Mouse (Mus musculus) hindbrain, embryonic 12.5 days (tissue): Measurements from ENCODE around the gene Cmpk1. TPM values are rescaled to one million over a fixed set of nuclear protein-coding genes. Genes with fewer than 3 reads are reported as not detected.
"Not testable (repeated sequence)": the region's sequence is repeated elsewhere in the genome, so short reads cannot be mapped to it uniquely, and the experiment has no call there.

Experiments
- ATAC-seq: fragments of 200-750 bp; cut with Nextera tagmentation; 2 replicates; pipeline ENCODE4 v1.8.0; 2017; ENCODE audit warnings: moderate TSS enrichment; ENCODE audit not compliant: low FRiP score
- H3K27ac ChIP-seq: fragments of 300-500 bp; sonication (generic); 2 replicates; pipeline ENCODE4 v1.5.1; 2016; ENCODE audit warnings: mild to moderate bottlenecking
- H3K27me3 ChIP-seq: fragments of 300-500 bp; sonication (generic); 2 replicates; pipeline ENCODE4 v1.6.1; 2016; ENCODE audit warnings: mild to moderate bottlenecking
- H3K36me3 ChIP-seq: fragments of 300-500 bp; sonication (generic); 2 replicates; pipeline ENCODE4 v1.6.1; 2016; ENCODE audit warnings: mild to moderate bottlenecking
- H3K4me1 ChIP-seq: fragments of 300-500 bp; sonication (generic); 2 replicates; pipeline ENCODE4 v1.6.1; 2016
- H3K4me2 ChIP-seq: fragments of 300-500 bp; sonication (generic); replicated peaks from 2 replicates; pipeline ENCODE4 v1.6.1; 2016; ENCODE audit warnings: mild to moderate bottlenecking
- H3K4me3 ChIP-seq: fragments of 300-500 bp; sonication (generic); 2 replicates; pipeline ENCODE4 v1.5.1; 2016; ENCODE audit warnings: mild to moderate bottlenecking
- H3K9ac ChIP-seq: fragments of 300-500 bp; sonication (generic); 2 replicates; pipeline ENCODE4 v1.6.1; 2016; ENCODE audit warnings: mild to moderate bottlenecking, moderate library complexity
- H3K9me3 ChIP-seq: fragments of 300-500 bp; sonication (generic); replicated peaks from 2 replicates; pipeline ENCODE4 v1.6.1; 2016; ENCODE audit warnings: mild to moderate bottlenecking
- WGBS: fragments of 180-500 bp; shearing (Covaris S2); methylation state at CpG from one replicate; pipeline ENCODE4 v1.1.7; 2016; 5-methylcytosine and 5-hydroxymethylcytosine counted together
- polyA plus RNA-seq: library from polyadenylated mRNA; unstranded; fragments of >200 nt; fragmentation: Nextera tagmentation; extraction: Ambion mirVana; gene quantifications from 2 replicates; pipeline ENCODE4 v1.2.1, GENCODE M21; 2016

Cmpk1 gene
- polyA plus RNA-seq, 1 experiment from 2014 or later, result 137 TPM

DNA sequence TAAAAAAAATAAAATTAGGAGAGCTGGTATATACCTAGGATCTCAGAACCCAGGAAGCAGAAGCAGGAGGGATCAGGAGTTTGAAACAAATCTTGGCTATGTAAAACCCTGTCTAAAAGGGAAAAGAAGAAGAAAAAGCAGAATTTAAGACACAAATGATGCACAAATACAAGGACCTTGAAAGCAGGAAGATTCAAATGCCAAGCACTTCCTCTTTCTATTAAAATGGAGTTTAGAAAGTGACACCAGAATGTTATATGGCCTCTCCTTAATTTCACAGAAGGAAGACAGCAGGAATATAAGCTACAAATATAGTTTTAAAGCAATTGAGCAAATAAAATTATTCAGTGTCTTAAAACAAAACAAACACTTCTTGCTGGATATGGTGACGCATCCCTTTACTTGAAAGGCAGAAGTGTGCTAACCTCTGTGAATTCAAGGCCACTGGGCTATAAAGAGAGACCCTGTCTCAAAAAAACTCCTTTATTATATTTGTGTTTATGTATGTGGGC, 13.8 kb downstream of the Cmpk1 start:
- Histone ChIP-seq H3K4me3 (no peak overlapping the region), H3K4me2 (no peak overlapping the region), H3K9ac (no peak overlapping the region), H3K36me3 (peaks cover 9% of the 10 kb centered on the region), H3K27ac (no peak overlapping the region), H3K27me3 (no peaks in the 10 kb centered on the region), H3K9me3 (no peaks in the 10 kb centered on the region), H3K4me1 (no peaks in the 10 kb centered on the region)
- no peak for ATAC-seq
- 96% methylated on average over 1 of the region's 1 CpGs for WGBS

DNA sequence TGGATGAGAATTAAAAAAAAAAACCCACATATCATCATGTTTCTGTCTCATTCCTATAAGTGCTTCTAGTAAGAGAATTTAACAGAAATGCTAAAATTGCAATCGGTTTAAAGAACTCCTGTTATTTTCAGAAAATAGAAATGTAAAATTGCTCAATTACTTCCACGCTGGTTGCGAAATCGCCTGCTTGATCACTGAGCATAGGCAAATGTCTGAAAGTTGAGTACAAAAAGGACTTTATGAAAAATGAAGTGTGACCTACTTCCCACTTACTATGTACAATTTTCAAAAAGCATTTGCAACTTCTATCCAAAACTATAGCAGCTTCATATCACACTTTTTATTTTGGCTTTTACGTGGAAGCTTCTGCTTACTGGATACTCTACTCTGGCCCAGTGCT, 16.3 kb downstream of the Cmpk1 start:
- no peaks in the 10 kb centered on the region for H3K4me1 ChIP-seq
- no peak for ATAC-seq
- 96% methylated on average over 5 of the region's 5 CpGs for WGBS
- no peaks in the 10 kb centered on the region for H3K27me3 ChIP-seq
- H3K9me3 ChIP-seq, result no peaks in the 10 kb centered on the region
- H3K9ac ChIP-seq, result no peak overlapping the region
- H3K4me3 ChIP-seq, result no peak overlapping the region
- H3K36me3 ChIP-seq, result peaks cover 21% of the 10 kb centered on the region
- H3K27ac ChIP-seq, result no peak overlapping the region
- no peak overlapping the region for H3K4me2 ChIP-seq

DNA sequence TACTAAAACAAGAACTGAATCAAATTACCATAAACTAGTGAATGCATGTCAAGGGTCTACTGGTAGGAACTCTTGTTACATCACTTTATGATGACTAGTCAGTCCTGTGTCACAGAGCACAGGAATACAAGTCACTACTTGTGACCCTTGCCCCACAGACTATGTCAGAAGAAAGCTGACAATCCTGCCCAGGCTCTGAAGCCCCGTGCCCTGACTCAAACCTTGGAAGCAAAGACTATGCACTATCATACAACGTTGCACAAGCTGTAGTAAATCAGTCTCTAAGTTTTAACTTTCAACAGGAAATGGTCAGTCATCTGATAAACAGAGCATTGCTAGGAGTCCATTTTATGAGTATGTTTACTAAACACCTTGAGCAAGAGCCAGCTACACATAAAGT, 26.2 kb downstream of the Cmpk1 start:
- ATAC-seq, H3K27me3 ChIP-seq, H3K9me3 ChIP-seq, H3K9ac ChIP-seq, H3K4me1 ChIP-seq, H3K4me2 ChIP-seq, H3K27ac ChIP-seq, H3K4me3 ChIP-seq: not testable (repeated sequence)
- peaks cover 31% of the 10 kb centered on the region for H3K36me3 ChIP-seq
- WGBS, result 90% methylated on average over 2 of the region's 2 CpGs

DNA sequence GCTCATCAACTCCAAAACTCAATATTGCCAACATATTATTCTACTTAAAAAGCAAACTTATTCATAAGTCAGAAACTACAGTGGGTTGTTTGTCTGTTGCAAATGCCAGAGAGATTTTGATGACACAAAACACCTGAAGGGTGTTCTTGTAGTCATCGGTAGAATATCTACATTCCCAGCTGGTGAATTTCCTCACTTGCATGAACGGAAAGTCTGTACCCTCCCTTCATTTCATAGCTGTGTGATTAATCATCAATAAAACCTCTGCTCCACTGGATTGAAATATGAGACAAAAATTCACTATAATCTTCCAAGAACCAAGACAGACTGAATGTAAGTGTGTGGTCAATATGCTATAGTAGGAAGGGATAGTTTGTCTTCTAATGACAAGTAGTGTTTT, 27.5 kb downstream of the Cmpk1 start:
- Histone ChIP-seq H3K4me3 (no peak overlapping the region), H3K27ac (no peak overlapping the region), H3K4me2 (no peak overlapping the region), H3K9me3 (no peaks in the 10 kb centered on the region), H3K36me3 (peaks cover 23% of the 10 kb centered on the region), H3K4me1 (no peaks in the 10 kb centered on the region), H3K27me3 (no peaks in the 10 kb centered on the region), H3K9ac (no peak overlapping the region)
- no peak for ATAC-seq
- WGBS, result 91% methylated on average over 2 of the region's 2 CpGs

DNA sequence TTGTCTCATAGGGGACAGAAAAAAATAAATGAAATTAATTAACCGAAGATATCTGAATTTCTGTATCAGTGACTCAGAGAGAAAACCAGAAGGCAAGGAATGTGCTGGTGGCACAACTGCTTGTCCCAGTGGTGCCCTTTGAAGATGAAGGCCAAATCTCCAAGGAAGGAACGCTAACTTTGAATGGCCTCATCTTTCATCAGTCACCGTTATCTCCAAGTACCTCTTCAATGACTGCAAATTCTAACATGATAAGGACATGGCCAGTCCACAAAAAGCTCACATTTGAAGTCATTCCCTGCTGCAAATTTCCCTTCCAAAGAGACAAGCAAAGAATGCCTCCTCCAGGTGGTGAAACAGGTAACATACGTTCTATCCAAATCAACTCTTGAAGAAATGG, 28.3 kb downstream of the Cmpk1 start:
- Histone ChIP-seq H3K9me3 (no peaks in the 10 kb centered on the region), H3K36me3 (peaks cover 23% of the 10 kb centered on the region), H3K9ac (no peak overlapping the region), H3K4me3 (no peak overlapping the region), H3K27ac (no peak overlapping the region), H3K27me3 (no peaks in the 10 kb centered on the region), H3K4me2 (no peak overlapping the region), H3K4me1 (no peaks in the 10 kb centered on the region)
- no peak for ATAC-seq
- WGBS, result 93% methylated on average over 4 of the region's 4 CpGs

DNA sequence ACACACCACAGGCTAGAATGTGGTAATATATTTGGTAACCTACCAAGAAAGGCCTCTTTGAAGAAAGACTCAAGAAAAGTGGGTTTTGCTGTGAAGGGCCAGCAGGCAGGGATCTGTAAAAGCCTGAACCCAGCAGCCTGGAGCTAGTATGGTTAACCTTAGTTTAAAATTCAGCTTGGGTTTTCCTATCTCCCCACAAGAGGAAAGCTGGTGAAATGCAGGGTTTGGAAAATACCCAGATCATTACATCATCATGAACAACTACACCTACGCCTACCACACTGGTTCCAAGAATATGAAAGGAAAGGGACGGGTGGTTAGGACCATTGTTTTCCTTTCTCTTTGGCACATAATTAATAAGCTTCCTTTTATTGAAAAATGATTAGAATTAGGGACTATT, 28.8 kb downstream of the Cmpk1 start:
- 87% methylated on average over 2 of the region's 2 CpGs for WGBS
- Histone ChIP-seq H3K4me3 (no peak overlapping the region), H3K9me3 (no peaks in the 10 kb centered on the region), H3K4me2 (no peak overlapping the region), H3K4me1 (no peaks in the 10 kb centered on the region), H3K27me3 (no peaks in the 10 kb centered on the region), H3K36me3 (peaks cover 23% of the 10 kb centered on the region), H3K27ac (no peak overlapping the region), H3K9ac (no peak overlapping the region)
- ATAC-seq, result no peak

DNA sequence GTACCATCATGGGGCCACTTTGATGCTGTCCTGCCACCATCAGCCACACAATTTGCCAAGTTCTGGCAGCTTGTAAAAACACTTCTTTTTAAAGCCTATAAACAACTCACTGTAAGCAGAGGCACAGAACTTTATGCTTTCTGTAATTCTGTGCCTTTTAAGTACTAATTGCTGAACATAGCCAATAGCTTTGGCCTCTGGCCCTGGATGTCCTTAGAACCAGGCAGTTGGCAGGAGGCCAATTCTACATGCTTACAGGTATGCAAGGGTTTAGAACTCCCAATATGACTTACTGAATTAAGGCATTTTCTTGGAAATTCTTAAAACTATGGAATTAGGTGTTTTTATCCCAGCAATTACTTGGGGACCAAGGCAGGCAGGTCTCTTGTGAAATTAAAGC, 29.6 kb downstream of the Cmpk1 start:
- Histone ChIP-seq H3K36me3 (peaks cover 16% of the 10 kb centered on the region), H3K4me2 (no peak overlapping the region), H3K4me3 (no peak overlapping the region), H3K27me3 (no peaks in the 10 kb centered on the region), H3K27ac (no peak overlapping the region), H3K4me1 (no peaks in the 10 kb centered on the region), H3K9me3 (no peaks in the 10 kb centered on the region), H3K9ac (no peak overlapping the region)
- ATAC-seq, result no peak

DNA sequence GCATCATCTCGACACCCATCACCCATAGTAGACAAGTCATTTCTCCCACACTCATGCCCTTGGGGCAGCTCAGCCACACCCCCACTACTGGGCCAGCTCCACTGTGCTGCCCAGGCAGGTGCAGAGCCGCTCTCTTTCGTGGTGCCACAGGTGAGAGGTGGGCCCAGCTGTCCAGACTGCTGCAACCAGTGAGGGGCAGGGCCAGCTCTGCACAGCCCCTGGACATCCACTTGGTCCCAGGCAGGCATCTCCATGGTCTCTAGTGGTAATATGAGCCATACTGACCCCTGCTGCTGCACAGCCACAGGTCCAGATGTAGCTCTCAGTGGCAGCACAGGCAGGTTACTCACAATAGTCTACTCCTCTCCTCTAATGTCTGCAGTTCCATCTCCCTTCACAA, 33.9 kb downstream of the Cmpk1 start:
- no peak for ATAC-seq
- no peaks in the 10 kb centered on the region for H3K36me3 ChIP-seq
- no peaks in the 10 kb centered on the region for H3K9me3 ChIP-seq
- 86% methylated on average over 3 of the region's 3 CpGs for WGBS
- H3K4me2 ChIP-seq, result no peak overlapping the region
- H3K27ac ChIP-seq, result no peak overlapping the region
- peaks cover 5% of the 10 kb centered on the region; the same call in 1 of the 2 replicates for H3K27me3 ChIP-seq
- H3K9ac ChIP-seq, result no peak overlapping the region
- H3K4me1 ChIP-seq, result no peaks in the 10 kb centered on the region
- H3K4me3 ChIP-seq, result no peak overlapping the region

DNA sequence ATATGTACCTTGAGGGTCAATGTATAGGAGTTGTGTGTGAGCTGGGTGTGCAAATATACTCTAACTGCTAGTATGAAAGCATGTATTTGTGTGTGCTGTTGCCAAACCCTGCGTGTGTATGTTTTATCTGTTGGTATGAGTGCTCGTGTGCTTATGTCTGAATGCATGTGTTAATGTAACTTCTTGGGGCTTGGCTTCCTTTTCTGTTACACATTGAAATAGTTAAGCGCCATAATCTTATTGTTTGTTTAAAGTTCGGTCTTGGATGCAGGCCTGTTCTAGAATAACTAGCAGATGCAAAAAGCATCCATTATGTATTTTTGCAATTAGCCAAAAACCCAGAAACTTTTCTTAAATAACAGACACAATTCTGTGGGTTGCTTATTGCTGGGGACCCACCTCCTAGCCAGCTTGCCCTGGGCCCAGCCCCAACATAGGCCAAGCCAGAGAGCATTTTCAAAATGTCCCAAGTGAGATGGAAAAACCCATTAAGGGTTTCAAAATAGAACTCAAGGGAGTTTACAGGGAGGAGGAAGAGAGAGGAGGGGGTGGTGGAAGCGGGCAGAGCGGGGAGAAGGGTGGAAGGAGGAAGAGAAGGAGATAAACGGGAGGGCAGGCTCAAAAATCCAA, 39.1 kb downstream of the Cmpk1 start:
- Histone ChIP-seq H3K27me3 (peaks cover 15% of the 10 kb centered on the region), H3K4me3 (no peak overlapping the region), H3K36me3 (no peaks in the 10 kb centered on the region), H3K4me2 (no peak overlapping the region), H3K27ac (no peak overlapping the region), H3K9ac (no peak overlapping the region), H3K9me3 (no peaks in the 10 kb centered on the region), H3K4me1 (no peaks in the 10 kb centered on the region)
- WGBS, result 62% methylated on average over 7 of the region's 7 CpGs
- no peak for ATAC-seq

DNA sequence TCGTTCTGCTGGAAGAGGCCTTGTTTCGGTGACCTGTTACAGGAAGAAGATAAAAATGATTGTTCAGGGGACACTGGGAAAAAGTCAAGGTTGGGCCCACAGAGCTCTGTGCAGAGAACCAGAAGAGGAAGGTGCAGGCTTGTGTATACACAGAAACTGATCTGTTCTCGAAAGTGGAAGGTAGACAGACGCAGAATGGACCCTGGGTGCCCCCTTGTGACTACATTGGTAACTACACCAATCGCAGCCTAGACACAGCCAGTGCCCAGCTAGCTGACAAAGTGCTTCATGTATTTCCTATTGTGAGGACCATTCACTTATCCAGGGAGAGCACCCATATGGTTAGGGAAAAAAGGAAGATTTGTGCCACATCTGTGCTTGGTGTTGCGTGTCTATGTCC, 39.6 kb downstream of the Cmpk1 start:
- Histone ChIP-seq H3K9ac (no peak overlapping the region), H3K27me3 (peaks cover 15% of the 10 kb centered on the region), H3K27ac (no peak overlapping the region), H3K4me3 (no peak overlapping the region), H3K36me3 (no peaks in the 10 kb centered on the region), H3K4me2 (no peak overlapping the region), H3K4me1 (peaks cover under 1% of the 10 kb centered on the region; the same call in 1 of the 2 replicates), H3K9me3 (no peaks in the 10 kb centered on the region)
- ATAC-seq, result peak; percentile 75
- 34% methylated on average over 6 of the region's 6 CpGs for WGBS

DNA sequence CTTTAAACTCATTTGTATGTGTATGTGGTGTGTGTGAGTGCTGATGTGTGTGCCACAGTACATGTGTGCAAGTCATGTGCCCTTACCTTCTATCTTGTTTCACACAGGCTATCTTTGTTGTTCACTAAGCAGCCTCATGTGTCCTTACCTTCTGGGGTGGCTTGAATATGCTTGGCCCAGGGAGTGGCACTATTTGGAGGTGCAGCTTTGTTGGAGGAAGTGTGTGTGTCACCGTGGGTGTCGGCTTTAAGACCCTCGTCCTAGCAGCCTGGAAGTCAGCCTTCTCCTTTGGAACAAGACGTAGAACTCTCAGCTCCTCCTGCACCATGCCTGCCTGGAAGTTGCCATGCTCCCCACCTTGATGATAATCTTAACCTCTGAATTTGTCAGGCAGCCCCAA, 40.6 kb downstream of the Cmpk1 start:
- H3K4me2 ChIP-seq, result no peak overlapping the region
- peaks cover 5% of the 10 kb centered on the region; the same call in 1 of the 2 replicates for H3K4me1 ChIP-seq
- no peak overlapping the region for H3K9ac ChIP-seq
- H3K4me3 ChIP-seq, result no peak overlapping the region
- 87% methylated on average over 4 of the region's 4 CpGs for WGBS
- no peak for ATAC-seq
- H3K27me3 ChIP-seq, result peaks cover 15% of the 10 kb centered on the region
- no peaks in the 10 kb centered on the region for H3K9me3 ChIP-seq
- H3K27ac ChIP-seq, result no peak overlapping the region
- no peaks in the 10 kb centered on the region for H3K36me3 ChIP-seq

DNA sequence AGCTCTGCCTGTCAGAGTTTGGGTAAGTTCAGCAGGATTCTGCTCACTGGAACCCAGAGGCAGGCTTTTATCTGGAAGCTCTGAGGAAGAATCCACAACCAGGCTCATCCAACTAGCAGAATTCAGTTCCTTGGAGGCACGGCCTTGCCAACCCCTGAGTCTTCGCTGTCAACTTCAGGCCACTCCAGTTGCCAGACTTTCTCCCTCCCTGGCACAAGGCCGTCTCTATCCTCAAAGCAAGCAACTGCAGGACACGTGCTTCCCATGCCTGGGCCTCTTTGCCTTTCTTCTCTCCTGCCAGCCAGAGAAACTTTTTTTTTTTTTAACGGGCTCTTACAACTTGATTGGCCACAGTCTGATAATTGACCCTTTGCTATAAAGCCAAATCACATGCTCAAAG, 42.0 kb downstream of the Cmpk1 start:
- no peak for ATAC-seq
- Histone ChIP-seq H3K4me2 (no peak overlapping the region), H3K27ac (no peak overlapping the region), H3K36me3 (no peaks in the 10 kb centered on the region), H3K4me3 (no peak overlapping the region), H3K9ac (no peak overlapping the region), H3K27me3 (peaks cover 18% of the 10 kb centered on the region), H3K9me3 (no peaks in the 10 kb centered on the region), H3K4me1 (peaks cover 5% of the 10 kb centered on the region; the same call in 1 of the 2 replicates)
- WGBS, result 38% methylated on average over 5 of the region's 5 CpGs

DNA sequence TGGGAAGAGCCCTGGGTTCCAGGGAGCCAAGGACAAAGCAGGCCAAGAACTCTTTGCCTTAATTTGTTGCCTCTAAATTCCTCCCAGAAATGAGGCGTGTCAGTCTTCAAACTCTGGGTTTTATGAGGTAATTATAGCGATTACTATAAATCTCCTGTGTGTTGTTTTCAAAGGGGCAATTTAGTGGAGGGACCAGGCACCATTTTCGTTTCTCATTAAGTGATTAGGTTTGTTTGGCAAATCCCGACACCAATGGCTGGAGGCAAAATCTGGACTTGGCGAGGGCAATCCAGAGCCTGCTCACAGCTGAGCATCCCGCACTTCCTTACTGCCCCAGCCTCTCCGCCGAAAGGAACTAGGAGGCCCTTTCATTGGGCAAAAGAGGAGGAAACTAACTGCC, 44.5 kb downstream of the Cmpk1 start:
- Histone ChIP-seq H3K27me3 (peaks cover 21% of the 10 kb centered on the region; the same call in 1 of the 2 replicates), H3K36me3 (no peaks in the 10 kb centered on the region), H3K4me2 (no peak overlapping the region), H3K27ac (no peak overlapping the region), H3K9me3 (no peaks in the 10 kb centered on the region), H3K9ac (no peak overlapping the region), H3K4me3 (no peak overlapping the region), H3K4me1 (peaks cover 5% of the 10 kb centered on the region; the same call in 1 of the 2 replicates)
- ATAC-seq, result no peak
- 54% methylated on average over 8 of the region's 8 CpGs for WGBS
